In genomic region chr12:79131706-79132460, GRCm38 (mm10) we compare ENCODE assay signal across 9 mouse cellular contexts. TPM values are rescaled to one million over a fixed set of nuclear protein-coding genes. Genes with fewer than 3 reads are reported as not detected.
DNase-seq lines count a peak whose midpoint lies in the region; ATAC-seq and TF ChIP-seq lines count a peak whose summit lies in the region.
"Had no signal": no experiment of that assay in that cellular context is flagged by ENCODE, and none has a peak within 500 bp of the region (broad histone marks: within the 10 kb centered on the region; RNA-seq: fewer than 3 reads in every experiment).

No protein-coding gene starts in this region.

- no peak for TF ChIP-seq POLR2A in thymus, adult 2 months (IDR thresholded peaks at IDR 0.05; ENCODE audit: control insufficient read depth, extremely low read depth, insufficient read depth, low read length, poor library complexity)

- no peak for TF ChIP-seq CTCF in thymus, adult 2 months (IDR thresholded peaks at IDR 0.05; ENCODE audit: borderline replicate concordance, control insufficient read depth, extremely low read depth, insufficient read depth, low read length, poor library complexity)

- H3K4me3 ChIP-seq in heart, embryonic 11.5 days (ENCODE audit: low read depth, low read length) = peak overlapping the region; percentile 44; the same call in 1 of the 2 replicates
- peak overlapping the region; percentile 64 for H3K4me3 ChIP-seq in embryonic facial prominence, embryonic 10.5 days
- H3K4me3 ChIP-seq in midbrain, embryonic 16.5 days (ENCODE audit: low read depth, low read length) = peak overlapping the region; percentile 54
- no peak overlapping the region for H3K4me3 ChIP-seq in thymus, adult 2 months (ENCODE audit: control insufficient read depth, insufficient read depth, low read length)

- peak overlapping the region; percentile 87 for H3K4me2 ChIP-seq in heart, embryonic 11.5 days
- peak overlapping the region; percentile 79 for H3K4me2 ChIP-seq in midbrain, embryonic 16.5 days (ENCODE audit: low read length)

- no peak for ATAC-seq in heart, embryonic 11.5 days (replicated peaks; ENCODE audit: insufficient number of reproducible peaks, low FRiP score, low TSS enrichment)
- ATAC-seq in midbrain, embryonic 16.5 days = no peak

- H3K36me3 ChIP-seq in heart, embryonic 11.5 days (ENCODE audit: control insufficient read depth, insufficient read depth, low read length) = no peaks in the 10 kb centered on the region
- H3K36me3 ChIP-seq in embryonic facial prominence, embryonic 10.5 days (replicated peaks) = no peaks in the 10 kb centered on the region
- no peaks in the 10 kb centered on the region for H3K36me3 ChIP-seq in midbrain, embryonic 16.5 days (ENCODE audit: control insufficient read depth, insufficient read depth, low read length)
- H3K36me3 ChIP-seq in thymus, adult 2 months (ENCODE audit: control insufficient read depth, insufficient read depth, low read length) = no peaks in the 10 kb centered on the region

- H3K9me3 ChIP-seq in heart, embryonic 11.5 days (replicated peaks; ENCODE audit: control insufficient read depth, low read length) = no peaks in the 10 kb centered on the region
- H3K9me3 ChIP-seq in embryonic facial prominence, embryonic 10.5 days = no peaks in the 10 kb centered on the region
- H3K9me3 ChIP-seq in midbrain, embryonic 16.5 days (replicated peaks; ENCODE audit: control insufficient read depth, low read length, poor library complexity, severe bottlenecking) = no peaks in the 10 kb centered on the region

- intact Hi-C loops in left cerebral cortex, postnatal 36 days (cut with DNase I) = no loop called here

- DNase-seq in heart, postnatal 4 days = no peak
- DNase-seq in embryonic facial prominence, embryonic 10.5 days (ENCODE audit: low spot score) = no peak
- DNase-seq in induced T-regulatory cell, adult 2 months (ENCODE audit: low read depth) = peak; percentile 16
- DNase-seq in left cerebral cortex, postnatal 36 days (ENCODE audit: low spot score in 2 of 2) = no peak
- DNase-seq in frontal cortex, postnatal 14 days (ENCODE audit: low spot score in 2 of 2) = no peak
- no peak for DNase-seq in thymus, adult 2 months

- H3K9ac ChIP-seq in heart, embryonic 11.5 days (ENCODE audit: low read depth, low read length) = no peak overlapping the region
- peak overlapping the region; percentile 59 for H3K9ac ChIP-seq in midbrain, embryonic 16.5 days (ENCODE audit: low read depth, low read length)

- WGBS in heart, embryonic 11.5 days (ENCODE audit: insufficient replicate concordance) = 29% methylated on average over 5 of the region's 5 CpGs
- WGBS in embryonic facial prominence, embryonic 10.5 days = 26% methylated on average over 5 of the region's 5 CpGs
- 27% methylated on average over 5 of the region's 5 CpGs for WGBS in midbrain, embryonic 16.5 days
- WGBS in thymus, adult 2 months = 31% methylated on average over 5 of the region's 5 CpGs

- H3K27ac ChIP-seq in heart, embryonic 11.5 days (ENCODE audit: low read depth, low read length) = no peak overlapping the region
- H3K27ac ChIP-seq in embryonic facial prominence, embryonic 10.5 days (replicated peaks) = no peak overlapping the region
- H3K27ac ChIP-seq in midbrain, embryonic 16.5 days (ENCODE audit: low read length) = no peak overlapping the region
- no peak overlapping the region for H3K27ac ChIP-seq in thymus, adult 2 months (ENCODE audit: control insufficient read depth, insufficient read depth, low read length)

- peaks cover 37% of the 10 kb centered on the region for H3K27me3 ChIP-seq in heart, embryonic 11.5 days (ENCODE audit: control insufficient read depth, insufficient read depth, low read length)
- H3K27me3 ChIP-seq in embryonic facial prominence, embryonic 10.5 days (replicated peaks; ENCODE audit: low read depth, poor library complexity, severe bottlenecking) = peaks cover 44% of the 10 kb centered on the region
- peaks cover 3% of the 10 kb centered on the region; the same call in 1 of the 2 replicates for H3K27me3 ChIP-seq in midbrain, embryonic 16.5 days (ENCODE audit: control insufficient read depth, insufficient read depth, low read depth, low read length)
- peaks cover 14% of the 10 kb centered on the region for H3K27me3 ChIP-seq in thymus, adult 2 months (ENCODE audit: control insufficient read depth, insufficient read depth, low read length)

- H3K4me1 ChIP-seq in heart, embryonic 11.5 days (ENCODE audit: control insufficient read depth, insufficient read depth, low read length) = peaks cover 6% of the 10 kb centered on the region; the same call in 1 of the 2 replicates
- H3K4me1 ChIP-seq in embryonic facial prominence, embryonic 10.5 days = peaks cover 26% of the 10 kb centered on the region
- H3K4me1 ChIP-seq in midbrain, embryonic 16.5 days (ENCODE audit: control insufficient read depth, insufficient read depth, low read length) = peaks cover 10% of the 10 kb centered on the region
- peaks cover 9% of the 10 kb centered on the region for H3K4me1 ChIP-seq in thymus, adult 2 months (replicated peaks; ENCODE audit: control insufficient read depth, insufficient read depth, low read length)

RNA-seq across cellular contexts. Expression of gene Arg2, which starts 1.3 kb away (rescaled TPM):
- polyA plus RNA-seq in heart, embryonic 11.5 days (2014; fragmentation: Nextera tagmentation; extraction: Ambion mirVana) = 0.20 and 0.50 TPM in 2 replicates
- not detected for total RNA-seq in heart, postnatal 4 days (2021)
- polyA plus RNA-seq in embryonic facial prominence, embryonic 10.5 days (2016; fragmentation: Nextera tagmentation; extraction: Ambion mirVana) = 2.9 and 3.5 TPM in 2 replicates
- polyA plus RNA-seq in midbrain, embryonic 16.5 days (2015; fragmentation: Nextera tagmentation; extraction: Ambion mirVana) = 27.4 and 28.4 TPM in 2 replicates
- total RNA-seq in left cerebral cortex, postnatal 36 days (2021) = 1 to 10 TPM; 2.9 to 3.0 TPM
- polyA plus RNA-seq in thymus, adult 2 months (2012; rRNA removed) = 3.2 and 5.1 TPM in 2 replicates
- total RNA-seq: CH12.LX had no signal

RNA-seq across cellular contexts. Expression of gene Vti1b, which starts 40.6 kb away (rescaled TPM):
- polyA plus RNA-seq in heart, embryonic 11.5 days (2014; fragmentation: Nextera tagmentation; extraction: Ambion mirVana) = 88.5 and 99.1 TPM in 2 replicates
- total RNA-seq in heart, postnatal 4 days (2021) = 10 to 100 TPM; 57.5 to 60.4 TPM
- polyA plus RNA-seq in embryonic facial prominence, embryonic 10.5 days (2016; fragmentation: Nextera tagmentation; extraction: Ambion mirVana) = 90.8 and 93.5 TPM in 2 replicates
- polyA plus RNA-seq in midbrain, embryonic 16.5 days (2015; fragmentation: Nextera tagmentation; extraction: Ambion mirVana) = 228 and 245 TPM in 2 replicates
- 100 to 1,000 TPM; 234 to 259 TPM for total RNA-seq in left cerebral cortex, postnatal 36 days (2021)
- polyA plus RNA-seq in thymus, adult 2 months (2012; rRNA removed) = 25.4 and 25.8 TPM in 2 replicates

RNA-seq across cellular contexts. Expression of gene Pigh, which starts 42.4 kb away (rescaled TPM):
- polyA plus RNA-seq in heart, embryonic 11.5 days (2014; fragmentation: Nextera tagmentation; extraction: Ambion mirVana) = 17.7 and 19.0 TPM in 2 replicates
- 1 to 10 TPM; 3.8 to 4.4 TPM for total RNA-seq in heart, postnatal 4 days (2021)
- 32.7 and 33.4 TPM in 2 replicates for polyA plus RNA-seq in embryonic facial prominence, embryonic 10.5 days (2016; fragmentation: Nextera tagmentation; extraction: Ambion mirVana)
- 19.6 and 21.6 TPM in 2 replicates for polyA plus RNA-seq in midbrain, embryonic 16.5 days (2015; fragmentation: Nextera tagmentation; extraction: Ambion mirVana)
- 10 to 100 TPM in 1 of 2 experiments, 1 to 10 TPM in 1; 9.3 to 10.8 TPM for total RNA-seq in left cerebral cortex, postnatal 36 days (2021)
- 21.3 and 23.6 TPM in 2 replicates for polyA plus RNA-seq in thymus, adult 2 months (2012; rRNA removed)
